Mouse (Mus musculus) embryonic facial prominence, embryonic 10.5 days (tissue): ENCODE measurements at regions not wholly inside any gene's neighbourhood (a gene's known extent, or its start where the extent isn't known, plus 50 kb on each side); places are given as distances from the start of the nearest gene placed in this dataset.
A peak's percentile ranks its signal among the peaks of the same experiment; 100 is the strongest.

Experiments used
- DNase-seq: peaks from one replicate; pipeline ENCODE4 v3.0.0-alpha.2; 2017; ENCODE audit warnings: low spot score
- H3K27ac ChIP-seq: fragments of 300-500 bp; sonication (generic); replicated peaks from 2 replicates; pipeline ENCODE4 v1.5.1; 2016; ENCODE audit warnings: mild to moderate bottlenecking
- H3K27me3 ChIP-seq: fragments of 300-500 bp; sonication (generic); replicated peaks from 2 replicates; pipeline ENCODE4 v1.6.1; 2016; ENCODE audit warnings: low read depth, mild to moderate bottlenecking; ENCODE audit not compliant: poor library complexity, severe bottlenecking
- H3K36me3 ChIP-seq: fragments of 300-500 bp; sonication (generic); replicated peaks from 2 replicates; pipeline ENCODE4 v1.6.1; 2016; ENCODE audit warnings: mild to moderate bottlenecking, moderate library complexity
- H3K4me1 ChIP-seq: fragments of 300-500 bp; sonication (generic); 2 replicates; pipeline ENCODE4 v1.6.1; 2016
- H3K4me3 ChIP-seq: fragments of 300-500 bp; sonication (generic); 2 replicates; pipeline ENCODE4 v1.5.1; 2016; ENCODE audit warnings: mild to moderate bottlenecking, moderate library complexity
- H3K9me3 ChIP-seq: fragments of 300-500 bp; sonication (generic); 2 replicates; pipeline ENCODE4 v1.6.1; 2016; ENCODE audit warnings: mild to moderate bottlenecking
- WGBS: fragments of 180-500 bp; shearing (Covaris S2); methylation state at CpG from one replicate; pipeline ENCODE4 v1.1.7; 2016; 5-methylcytosine and 5-hydroxymethylcytosine counted together

GRCm38 (mm10) chrX:122744496-122744895, 285.0 kb downstream of the Gm17521 start:
- Histone ChIP-seq H3K27ac (no peak overlapping the region), H3K36me3 (no peaks in the 10 kb centered on the region), H3K4me1 (no peaks in the 10 kb centered on the region), H3K27me3 (no peaks in the 10 kb centered on the region), H3K4me3 (no peak overlapping the region), H3K9me3 (no peaks in the 10 kb centered on the region)
- no peak for DNase-seq

- peak; percentile 21 for DNase-seq
- Histone ChIP-seq H3K4me1 (no peaks in the 10 kb centered on the region), H3K4me3 (no peak overlapping the region), H3K36me3 (no peaks in the 10 kb centered on the region), H3K9me3 (no peaks in the 10 kb centered on the region), H3K27ac (no peak overlapping the region), H3K27me3 (no peaks in the 10 kb centered on the region)
- WGBS, result 14% methylated on average over 1 of the region's 1 CpGs
Observed at GRCm38 (mm10) chrX:122719949-122720348, 309.5 kb downstream of the Gm17521 start.
